11 mouse cellular contexts compared by ENCODE assay signal in genomic region chr12:85825822-85826221, GRCm38 (mm10). TPM values are rescaled to one million over a fixed set of nuclear protein-coding genes. Genes with fewer than 3 reads are reported as not detected.
DNase-seq lines count a peak whose midpoint lies in the region; ATAC-seq and TF ChIP-seq lines count a peak whose summit lies in the region.
"Had no signal": no experiment of that assay in that cellular context is flagged by ENCODE, and none has a peak within 500 bp of the region (broad histone marks: within the 10 kb centered on the region; RNA-seq: fewer than 3 reads in every experiment).

No protein-coding gene starts in this region.

- no peak for TF ChIP-seq POLR2A in kidney, adult 2 months (IDR thresholded peaks at IDR 0.05; ENCODE audit: low read depth, low read length)

- H3K4me2 ChIP-seq in kidney, embryonic 15.5 days = peak overlapping the region; percentile 77
- peak overlapping the region; percentile 86 for H3K4me2 ChIP-seq in embryonic facial prominence, embryonic 12.5 days (replicated peaks)
- H3K4me2 ChIP-seq in hindbrain, postnatal 0 days (ENCODE audit: low read depth, low read length) = peak overlapping the region; percentile 81
- H3K4me2 ChIP-seq in midbrain, embryonic 13.5 days (replicated peaks) = peak overlapping the region; percentile 76

- H3K9ac ChIP-seq in kidney, embryonic 15.5 days = no peak overlapping the region
- no peak overlapping the region for H3K9ac ChIP-seq in embryonic facial prominence, embryonic 12.5 days
- no peak overlapping the region; the same call in 1 of the 2 replicates for H3K9ac ChIP-seq in hindbrain, postnatal 0 days (replicated peaks; ENCODE audit: low read length)
- no peak overlapping the region for H3K9ac ChIP-seq in midbrain, embryonic 13.5 days (replicated peaks)

- no peak for ATAC-seq in kidney, embryonic 15.5 days (replicated peaks; ENCODE audit: low FRiP score)
- no peak for ATAC-seq in embryonic facial prominence, embryonic 12.5 days (ENCODE audit: insufficient number of reproducible peaks, insufficient read depth, low FRiP score, low TSS enrichment)
- ATAC-seq in hindbrain, postnatal 0 days = no peak
- ATAC-seq in midbrain, embryonic 13.5 days = no peak

- 68% methylated on average over 2 of the region's 2 CpGs for WGBS in kidney, embryonic 15.5 days
- WGBS in kidney, adult 2 months = 76% methylated on average over 2 of the region's 2 CpGs
- 82% methylated on average over 2 of the region's 2 CpGs for WGBS in embryonic facial prominence, embryonic 12.5 days
- 78% methylated on average over 2 of the region's 2 CpGs for WGBS in hindbrain, postnatal 0 days
- WGBS in midbrain, embryonic 13.5 days = 80% methylated on average over 2 of the region's 2 CpGs

- H3K36me3 ChIP-seq in kidney, embryonic 15.5 days = peaks cover 27% of the 10 kb centered on the region
- H3K36me3 ChIP-seq in kidney, adult 2 months (ENCODE audit: control insufficient read depth, insufficient read depth, low read length) = no peaks in the 10 kb centered on the region
- peaks cover 18% of the 10 kb centered on the region; the same call in 1 of the 2 replicates for H3K36me3 ChIP-seq in embryonic facial prominence, embryonic 12.5 days
- H3K36me3 ChIP-seq in hindbrain, postnatal 0 days (ENCODE audit: insufficient read depth, low read length) = peaks cover 8% of the 10 kb centered on the region; the same call in 1 of the 2 replicates
- peaks cover 23% of the 10 kb centered on the region for H3K36me3 ChIP-seq in midbrain, embryonic 13.5 days

- no peak for DNase-seq in kidney, adult 2 months
- no peak for DNase-seq in hindbrain, postnatal 0 days (ENCODE audit: low spot score)
- no peak for DNase-seq in ovary, adult 18-20 months (ENCODE audit: low spot score)
- DNase-seq in urinary bladder, postnatal 4 days (ENCODE audit: low spot score in 2 of 2) = no peak
- DNase-seq in layer of hippocampus, postnatal 14 days (ENCODE audit: low spot score in 2 of 2) = no peak
- DNase-seq: lung, adult 2 months; right cerebral cortex, adult 18-20 months; thymus, postnatal 14 days had no signal

- no peaks in the 10 kb centered on the region for H3K27me3 ChIP-seq in kidney, embryonic 15.5 days
- no peaks in the 10 kb centered on the region for H3K27me3 ChIP-seq in kidney, adult 2 months (replicated peaks; ENCODE audit: control insufficient read depth, insufficient read depth, low read length)
- no peaks in the 10 kb centered on the region for H3K27me3 ChIP-seq in embryonic facial prominence, embryonic 12.5 days
- H3K27me3 ChIP-seq in hindbrain, postnatal 0 days (ENCODE audit: insufficient read depth, low read length) = no peaks in the 10 kb centered on the region
- H3K27me3 ChIP-seq in midbrain, embryonic 13.5 days = no peaks in the 10 kb centered on the region

- TF ChIP-seq CTCF in kidney, adult 2 months (conservative IDR thresholded peaks at IDR 0.05; ENCODE audit: insufficient read depth, insufficient read length, low read depth, low read length) = no peak
- TF ChIP-seq CTCF in hindbrain, postnatal 0 days (IDR thresholded peaks at IDR 0.05; ENCODE audit: low read depth) = no peak

- H3K4me3 ChIP-seq in kidney, embryonic 15.5 days (replicated peaks) = peak overlapping the region; percentile 62
- no peak overlapping the region for H3K4me3 ChIP-seq in kidney, adult 2 months (ENCODE audit: insufficient read depth, low read depth, low read length)
- 0 out of 2 replicates have a peak overlapping the region, but pooled peaks have one; percentile 83 for H3K4me3 ChIP-seq in embryonic facial prominence, embryonic 12.5 days
- peak overlapping the region; percentile 55; the same call in 1 of the 2 replicates for H3K4me3 ChIP-seq in hindbrain, postnatal 0 days (ENCODE audit: low read length)
- peak overlapping the region; percentile 83 for H3K4me3 ChIP-seq in midbrain, embryonic 13.5 days (replicated peaks)

- H3K27ac ChIP-seq in kidney, embryonic 15.5 days = no peak overlapping the region
- no peak overlapping the region for H3K27ac ChIP-seq in kidney, adult 2 months (ENCODE audit: insufficient read depth, low read depth, low read length)
- no peak overlapping the region for H3K27ac ChIP-seq in embryonic facial prominence, embryonic 12.5 days
- H3K27ac ChIP-seq in hindbrain, postnatal 0 days = no peak overlapping the region
- no peak overlapping the region for H3K27ac ChIP-seq in midbrain, embryonic 13.5 days

- H3K9me3 ChIP-seq in kidney, embryonic 15.5 days (replicated peaks) = no peaks in the 10 kb centered on the region
- H3K9me3 ChIP-seq in embryonic facial prominence, embryonic 12.5 days = no peaks in the 10 kb centered on the region
- no peaks in the 10 kb centered on the region for H3K9me3 ChIP-seq in hindbrain, postnatal 0 days (ENCODE audit: low read length)
- H3K9me3 ChIP-seq in midbrain, embryonic 13.5 days = no peaks in the 10 kb centered on the region

- H3K4me1 ChIP-seq in kidney, embryonic 15.5 days = peaks cover 21% of the 10 kb centered on the region
- peaks cover 5% of the 10 kb centered on the region; the same call in 1 of the 2 replicates for H3K4me1 ChIP-seq in kidney, adult 2 months (ENCODE audit: control insufficient read depth, insufficient read depth, low read length)
- H3K4me1 ChIP-seq in embryonic facial prominence, embryonic 12.5 days = peaks cover 12% of the 10 kb centered on the region
- H3K4me1 ChIP-seq in hindbrain, postnatal 0 days (ENCODE audit: insufficient read depth, low read length) = peaks cover 5% of the 10 kb centered on the region; the same call in 1 of the 2 replicates
- peaks cover 32% of the 10 kb centered on the region for H3K4me1 ChIP-seq in midbrain, embryonic 13.5 days (replicated peaks)

RNA-seq across cellular contexts. Expression of gene Ttll5, which starts 1.4 kb away (rescaled TPM):
- 13.0 and 13.2 TPM in 2 replicates for polyA plus RNA-seq in kidney, embryonic 15.5 days (2015; fragmentation: Nextera tagmentation; extraction: Ambion mirVana)
- polyA plus RNA-seq in kidney, adult 2 months (2012; rRNA removed) = 12.0 and 12.9 TPM in 2 replicates
- 15.9 and 19.6 TPM in 2 replicates for polyA plus RNA-seq in embryonic facial prominence, embryonic 12.5 days (2016; fragmentation: Nextera tagmentation; extraction: Ambion mirVana)
- total RNA-seq in hindbrain, postnatal 0 days (2014; rRNA removed) = 10.2 and 23.9 TPM in 2 replicates
- polyA plus RNA-seq in hindbrain, postnatal 0 days (2015; fragmentation: Nextera tagmentation; extraction: Ambion mirVana) = 10.4 and 12.2 TPM in 2 replicates
- 13.6 and 14.0 TPM in 2 replicates for polyA plus RNA-seq in midbrain, embryonic 13.5 days (2015; fragmentation: Nextera tagmentation; extraction: Ambion mirVana)
- 10 to 100 TPM; 42.3 to 47.3 TPM for total RNA-seq in layer of hippocampus, postnatal 14 days (2021)

RNA-seq across cellular contexts. Expression of gene Erg28, which starts 1.5 kb away (rescaled TPM):
- 116 and 117 TPM in 2 replicates for polyA plus RNA-seq in kidney, embryonic 15.5 days (2015; fragmentation: Nextera tagmentation; extraction: Ambion mirVana)
- 43.1 and 48.4 TPM in 2 replicates for polyA plus RNA-seq in kidney, adult 2 months (2012; rRNA removed)
- polyA plus RNA-seq in embryonic facial prominence, embryonic 12.5 days (2016; fragmentation: Nextera tagmentation; extraction: Ambion mirVana) = 102 and 109 TPM in 2 replicates
- 79.8 and 96.2 TPM in 2 replicates for total RNA-seq in hindbrain, postnatal 0 days (2014; rRNA removed)
- polyA plus RNA-seq in hindbrain, postnatal 0 days (2015; fragmentation: Nextera tagmentation; extraction: Ambion mirVana) = 105 and 116 TPM in 2 replicates
- 92.9 and 93.0 TPM in 2 replicates for polyA plus RNA-seq in midbrain, embryonic 13.5 days (2015; fragmentation: Nextera tagmentation; extraction: Ambion mirVana)
- total RNA-seq in layer of hippocampus, postnatal 14 days (2021) = 10 to 100 TPM; 62.4 to 64.4 TPM
